Mouse (Mus musculus) stomach, embryonic 16.5 days (tissue): ENCODE data around the gene Cacna2d3. TPM values are rescaled to one million over a fixed set of nuclear protein-coding genes. Genes with fewer than 3 reads are reported as not detected.

ENCODE experiments used
- ATAC-seq: fragments of 200-750 bp; cut with Nextera tagmentation; 2 replicates; pipeline ENCODE4 v1.8.0; 2017; ENCODE audit warnings: moderate number of reproducible peaks, moderate TSS enrichment; ENCODE audit not compliant: insufficient read depth, low FRiP score
- H3K27ac ChIP-seq: fragments of 300-500 bp; sonication (generic); 2 replicates; pipeline ENCODE4 v1.5.1; 2014; ENCODE audit warnings: low read length
- H3K27me3 ChIP-seq: fragments of 300-500 bp; sonication (generic); 2 replicates; pipeline ENCODE4 v1.6.1; 2014; ENCODE audit warnings: low read length, control low read depth, mixed read lengths; ENCODE audit not compliant: control insufficient read depth, insufficient read depth
- H3K36me3 ChIP-seq: fragments of 300-500 bp; sonication (generic); 2 replicates; pipeline ENCODE4 v1.6.1; 2014; ENCODE audit warnings: low read length; ENCODE audit not compliant: control insufficient read depth, insufficient read depth
- H3K4me1 ChIP-seq: fragments of 300-500 bp; sonication (generic); 2 replicates; pipeline ENCODE4 v1.6.1; 2014; ENCODE audit warnings: low read length, control low read depth, mixed read lengths; ENCODE audit not compliant: control insufficient read depth, insufficient read depth
- H3K4me2 ChIP-seq: fragments of 300-500 bp; sonication (generic); 2 replicates; pipeline ENCODE4 v1.6.1; 2014; ENCODE audit warnings: low read depth, low read length, mixed read lengths
- H3K4me3 ChIP-seq: fragments of 300-500 bp; sonication (generic); replicated peaks from 2 replicates; pipeline ENCODE4 v1.5.1; 2014; ENCODE audit warnings: mild to moderate bottlenecking, low read length
- H3K9ac ChIP-seq: fragments of 300-500 bp; sonication (generic); 2 replicates; pipeline ENCODE4 v1.6.1; 2014; ENCODE audit warnings: low read length
- H3K9me3 ChIP-seq: fragments of 300-500 bp; sonication (generic); replicated peaks from 2 replicates; pipeline ENCODE4 v1.6.1; 2016; ENCODE audit warnings: low read length, control low read depth; ENCODE audit not compliant: control insufficient read depth
- WGBS: fragments of 180-500 bp; shearing (Covaris S2); extraction: QIAGEN DNeasy Blood & Tissue Kit; methylation state at CpG from one replicate; pipeline ENCODE4 v1.1.7; 2014; 5-methylcytosine and 5-hydroxymethylcytosine counted together
- polyA plus RNA-seq: library from polyadenylated mRNA; unstranded; fragments of >200 nt; fragmentation: Nextera tagmentation; extraction: Ambion mirVana; gene quantifications from 2 replicates; pipeline ENCODE4 v1.2.1, GENCODE M21; 2015

Cacna2d3 gene
- polyA plus RNA-seq, 1 experiment from 2014 or later, result 1.6 TPM

DNA sequence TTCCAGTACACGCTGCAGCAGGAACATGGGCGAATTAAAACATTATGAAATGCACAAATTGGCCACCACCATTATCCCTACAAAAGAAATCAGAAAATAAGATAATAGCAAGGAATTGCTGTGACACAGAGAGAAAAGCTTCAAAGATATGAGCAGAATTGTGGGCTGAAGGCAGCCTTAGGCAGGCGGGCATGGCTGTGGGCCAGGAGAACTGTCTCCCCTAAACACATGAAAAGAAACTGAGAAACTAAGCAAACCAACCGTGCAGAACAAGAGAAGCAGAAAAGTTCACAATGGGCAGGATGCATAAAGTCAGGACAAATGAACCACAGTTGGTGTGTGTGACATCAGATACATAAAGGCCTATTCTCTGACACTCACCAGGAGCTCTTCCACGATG is 51.8 kb downstream of the Cacna2d3 start:
- no peak overlapping the region for H3K4me2 ChIP-seq
- H3K9ac ChIP-seq, result no peak overlapping the region
- H3K4me1 ChIP-seq, result no peaks in the 10 kb centered on the region
- H3K27me3 ChIP-seq, result no peaks in the 10 kb centered on the region
- 72% methylated on average over 5 of the region's 5 CpGs for WGBS
- no peak for ATAC-seq
- H3K27ac ChIP-seq, result no peak overlapping the region
- no peaks in the 10 kb centered on the region for H3K36me3 ChIP-seq
- no peaks in the 10 kb centered on the region for H3K9me3 ChIP-seq
- no peak overlapping the region for H3K4me3 ChIP-seq

GRCm38 (mm10) chr14:29657006-29657405 is 64.7 kb downstream of the Cacna2d3 start:
- ATAC-seq, result no peak
- H3K4me2 ChIP-seq, result no peak overlapping the region
- no peaks in the 10 kb centered on the region for H3K36me3 ChIP-seq
- H3K27me3 ChIP-seq, result no peaks in the 10 kb centered on the region
- no peak overlapping the region for H3K9ac ChIP-seq
- WGBS, result 39% methylated on average over 1 of the region's 1 CpGs
- no peaks in the 10 kb centered on the region for H3K4me1 ChIP-seq
- no peak overlapping the region for H3K27ac ChIP-seq
- H3K4me3 ChIP-seq, result no peak overlapping the region
- H3K9me3 ChIP-seq, result no peaks in the 10 kb centered on the region

GRCm38 (mm10) chr14:29650591-29650990 is 71.1 kb downstream of the Cacna2d3 start:
- no peak overlapping the region for H3K4me3 ChIP-seq
- H3K9me3 ChIP-seq, result no peaks in the 10 kb centered on the region
- no peaks in the 10 kb centered on the region for H3K27me3 ChIP-seq
- no peak for ATAC-seq
- H3K4me2 ChIP-seq, result no peak overlapping the region
- no peak overlapping the region for H3K27ac ChIP-seq
- H3K4me1 ChIP-seq, result no peaks in the 10 kb centered on the region
- no peak overlapping the region for H3K9ac ChIP-seq
- no peaks in the 10 kb centered on the region for H3K36me3 ChIP-seq
- WGBS, result 72% methylated on average over 5 of the region's 5 CpGs

GRCm38 (mm10) chr14:29648721-29649120 is 72.9 kb downstream of the Cacna2d3 start:
- H3K9me3 ChIP-seq, result no peaks in the 10 kb centered on the region

GRCm38 (mm10) chr14:29645421-29645820 is 76.2 kb downstream of the Cacna2d3 start:
- no peak for ATAC-seq
- Histone ChIP-seq H3K4me1 (no peaks in the 10 kb centered on the region), H3K36me3 (no peaks in the 10 kb centered on the region), H3K27ac (no peak overlapping the region), H3K9me3 (no peaks in the 10 kb centered on the region), H3K9ac (no peak overlapping the region), H3K4me3 (no peak overlapping the region), H3K27me3 (no peaks in the 10 kb centered on the region), H3K4me2 (no peak overlapping the region)
- WGBS, result 72% methylated on average over 11 of the region's 11 CpGs

More at GRCm38 (mm10) chr14:29648721-29649120, 72.9 kb downstream of the Cacna2d3 start:
- no peaks in the 10 kb centered on the region for H3K4me1 ChIP-seq
- ATAC-seq, result no peak
- no peak overlapping the region for H3K27ac ChIP-seq
- no peak overlapping the region for H3K4me2 ChIP-seq
- no peak overlapping the region for H3K4me3 ChIP-seq
- no peaks in the 10 kb centered on the region for H3K27me3 ChIP-seq
- 60% methylated on average over 6 of the region's 6 CpGs for WGBS
- H3K36me3 ChIP-seq, result no peaks in the 10 kb centered on the region
- no peak overlapping the region for H3K9ac ChIP-seq

GRCm38 (mm10) chr14:29643217-29643616 is 78.4 kb downstream of the Cacna2d3 start:
- Histone ChIP-seq H3K27ac (no peak overlapping the region), H3K4me3 (no peak overlapping the region), H3K4me1 (no peaks in the 10 kb centered on the region), H3K4me2 (no peak overlapping the region), H3K9me3 (no peaks in the 10 kb centered on the region), H3K9ac (no peak overlapping the region), H3K27me3 (no peaks in the 10 kb centered on the region), H3K36me3 (no peaks in the 10 kb centered on the region)
- ATAC-seq, result no peak
- WGBS, result 75% methylated on average over 4 of the region's 4 CpGs

- ATAC-seq, result no peak
- H3K4me1 ChIP-seq, result no peaks in the 10 kb centered on the region
- H3K36me3 ChIP-seq, result no peaks in the 10 kb centered on the region
- no peak overlapping the region for H3K9ac ChIP-seq
- H3K4me2 ChIP-seq, result no peak overlapping the region
- H3K9me3 ChIP-seq, result no peaks in the 10 kb centered on the region
- no peak overlapping the region for H3K27ac ChIP-seq
- no peak overlapping the region for H3K4me3 ChIP-seq
- 41% methylated on average over 3 of the region's 3 CpGs for WGBS
- H3K27me3 ChIP-seq, result no peaks in the 10 kb centered on the region
Observed at GRCm38 (mm10) chr14:29639266-29639665, 82.4 kb downstream of the Cacna2d3 start.

DNA sequence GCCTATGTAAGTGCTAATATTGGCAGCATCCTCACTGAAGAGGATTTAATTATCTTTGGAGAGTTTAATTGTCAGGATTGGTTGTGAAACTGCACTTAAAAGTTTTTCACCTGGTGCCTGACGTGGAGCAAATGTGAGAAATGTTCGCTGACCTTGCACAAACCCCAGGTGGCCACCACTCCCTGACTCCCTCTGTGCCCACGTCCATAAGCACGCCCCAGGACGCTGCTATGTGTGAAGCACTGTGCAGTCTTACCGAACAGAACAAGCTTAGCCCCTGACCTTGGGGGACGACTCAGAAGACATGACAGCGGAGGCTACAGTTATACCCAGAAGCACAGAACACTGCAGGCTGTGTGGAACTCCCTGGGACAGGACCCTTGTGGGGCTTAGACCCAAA is 93.5 kb downstream of the Cacna2d3 start:
- H3K36me3 ChIP-seq, result no peaks in the 10 kb centered on the region
- no peak overlapping the region for H3K4me3 ChIP-seq
- no peak for ATAC-seq
- no peaks in the 10 kb centered on the region for H3K9me3 ChIP-seq
- H3K4me1 ChIP-seq, result no peaks in the 10 kb centered on the region
- 62% methylated on average over 8 of the region's 8 CpGs for WGBS
- H3K9ac ChIP-seq, result no peak overlapping the region
- H3K27ac ChIP-seq, result no peak overlapping the region
- H3K4me2 ChIP-seq, result no peak overlapping the region
- H3K27me3 ChIP-seq, result no peaks in the 10 kb centered on the region

DNA sequence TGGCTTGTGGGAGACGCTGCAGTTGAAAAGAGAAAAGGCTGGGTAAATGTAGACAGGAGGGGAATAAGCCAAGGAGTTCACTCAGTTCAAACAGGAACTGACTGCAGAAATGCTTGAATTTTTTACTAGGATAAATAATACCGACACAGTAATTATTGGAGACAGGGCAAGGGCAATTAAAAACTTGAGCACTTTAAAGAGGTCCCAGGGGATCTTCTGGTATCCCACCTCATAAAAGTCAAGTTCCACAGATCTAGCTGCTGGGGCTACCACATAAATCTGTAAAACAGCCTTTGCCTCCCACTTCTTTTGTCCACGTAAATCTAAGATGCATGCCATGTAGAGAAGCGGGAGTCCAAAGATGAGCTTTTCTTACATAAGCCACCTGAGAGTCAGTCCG is 109.2 kb downstream of the Cacna2d3 start:
- no peak overlapping the region for H3K4me2 ChIP-seq
- no peaks in the 10 kb centered on the region for H3K9me3 ChIP-seq
- H3K4me1 ChIP-seq, result no peaks in the 10 kb centered on the region
- H3K4me3 ChIP-seq, result no peak overlapping the region
- no peaks in the 10 kb centered on the region for H3K27me3 ChIP-seq
- H3K36me3 ChIP-seq, result no peaks in the 10 kb centered on the region
- WGBS, result 76% methylated on average over 5 of the region's 5 CpGs
- no peak for ATAC-seq
- H3K27ac ChIP-seq, result no peak overlapping the region
- H3K9ac ChIP-seq, result no peak overlapping the region

DNA sequence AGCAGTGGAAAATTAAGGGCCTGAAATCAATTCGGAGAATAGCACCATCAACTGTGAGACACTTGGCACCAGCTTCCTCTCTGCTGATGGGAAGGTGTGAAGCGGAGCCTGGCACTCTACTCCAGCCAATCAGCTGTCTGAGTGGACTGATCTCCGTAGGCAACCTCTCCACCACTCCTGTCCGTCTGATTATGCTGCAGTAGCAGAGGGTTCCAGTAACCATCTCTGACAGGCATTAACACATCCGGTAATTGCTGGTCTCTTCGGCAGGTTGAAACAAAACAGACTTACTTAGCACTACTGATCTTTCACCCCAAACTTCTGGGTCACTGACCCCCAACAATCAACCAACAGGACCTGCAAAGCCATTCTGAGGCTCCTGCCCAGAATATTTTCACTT is 112.9 kb downstream of the Cacna2d3 start:
- H3K36me3 ChIP-seq, result no peaks in the 10 kb centered on the region
- 60% methylated on average over 6 of the region's 6 CpGs for WGBS
- ATAC-seq, result no peak

More for the DNA sequence above, 112.9 kb downstream of the Cacna2d3 start:
- Histone ChIP-seq H3K27ac (no peak overlapping the region), H3K4me2 (no peak overlapping the region), H3K9me3 (no peaks in the 10 kb centered on the region), H3K4me3 (no peak overlapping the region), H3K9ac (no peak overlapping the region), H3K4me1 (no peaks in the 10 kb centered on the region), H3K27me3 (no peaks in the 10 kb centered on the region)
